Mouse (Mus musculus): ENCODE measurements at regions not wholly inside any gene's neighbourhood (a gene's known extent, or its start where the extent isn't known, plus 50 kb on each side); places are given as distances from the start of the nearest gene placed in this dataset.

DNA sequence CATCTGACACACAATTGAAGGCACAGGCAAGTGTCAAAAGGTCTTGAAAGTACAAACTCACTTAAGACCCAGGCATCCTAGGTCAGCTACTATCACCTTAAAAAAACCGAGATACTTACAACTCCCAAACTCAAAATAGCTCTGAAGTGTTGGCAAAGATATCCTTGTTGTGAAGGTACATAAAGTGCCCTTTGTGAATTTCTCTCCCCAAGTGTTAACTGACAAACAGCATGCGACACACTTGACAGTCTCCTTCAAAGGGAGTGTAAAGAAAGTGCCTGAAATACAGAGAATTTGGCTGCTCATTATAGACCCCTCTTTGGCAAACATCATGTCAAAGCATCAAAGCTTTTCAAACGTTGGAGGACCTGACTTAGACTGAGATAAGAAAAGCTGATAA is 2634.2 kb downstream of the 9330182O14Rik start:
- DNase-seq (ENCODE audit: extremely low read depth) = no peak
- no peaks in the 10 kb centered on the region for H3K27me3 ChIP-seq (replicated peaks)
- in situ Hi-C loops (cut with MboI; ENCODE audit: low pct_ligation_motif_present, low pct_unique_long_range_greater_than_20kb, low sequenced_read_pairs) (no loop called here), dilution Hi-C loops (cut with MboI; ENCODE audit: extremely low pct_ligation_motif_present, extremely low pct_unique_long_range_greater_than_20kb, low sequenced_read_pairs) (no loop called here)
- no peak overlapping the region for H3K4me3 ChIP-seq (replicated peaks in 1 of 3; ENCODE audit: low read depth in 2 of 3, low read length in 2 of 3, poor library complexity in 1 of 3)
- no peaks in the 10 kb centered on the region for H3K79me2 ChIP-seq (replicated peaks; ENCODE audit: control insufficient read depth, extremely low read depth, insufficient read depth, poor library complexity, severe bottlenecking)
- no peak overlapping the region for H3K4me2 ChIP-seq (ENCODE audit: insufficient read depth, low read depth, poor library complexity, severe bottlenecking)
- H3K27ac ChIP-seq (ENCODE audit: insufficient read depth, low read depth) = no peak overlapping the region
- TF ChIP-seq CHD1 (IDR thresholded peaks at IDR 0.05; ENCODE audit: low read depth, low read length) = no peak
- TF ChIP-seq CTCF (conservative IDR thresholded peaks at IDR 0.05 in 1 of 2, IDR thresholded peaks at IDR 0.05 in 1 of 2; ENCODE audit: low read depth in 2 of 2, low read length in 2 of 2) = no peak
- TF ChIP-seq RAD21 (IDR thresholded peaks at IDR 0.05; ENCODE audit: low read depth, low read length) = no peak
- no peak for TF ChIP-seq USF2 (conservative IDR thresholded peaks at IDR 0.05; ENCODE audit: low read depth, low read length)
- no peak for TF ChIP-seq ETS1 (conservative IDR thresholded peaks at IDR 0.05; ENCODE audit: low read depth, low read length)
- no peak for TF ChIP-seq GABPA (IDR thresholded peaks at IDR 0.05; ENCODE audit: insufficient replicate concordance, low read depth, low read length)
- TF ChIP-seq ELF1 (IDR thresholded peaks at IDR 0.05; ENCODE audit: low read depth, low read length) = no peak
- TF ChIP-seq USF1 (IDR thresholded peaks at IDR 0.05; ENCODE audit: low read depth, low read length) = no peak
- no peak for TF ChIP-seq TCF12 (IDR thresholded peaks at IDR 0.05; ENCODE audit: low read depth, low read length)
- H3K9ac ChIP-seq (ENCODE audit: insufficient read depth, low read depth) = no peak overlapping the region
- H3K9me3 ChIP-seq (replicated peaks; ENCODE audit: low read length) = no peaks in the 10 kb centered on the region
- H3K36me3 ChIP-seq (replicated peaks in 1 of 2; ENCODE audit: control insufficient read depth in 1 of 2, insufficient read depth in 1 of 2, low read length in 1 of 2) = no peaks in the 10 kb centered on the region
- H3K4me1 ChIP-seq (ENCODE audit: control insufficient read depth in 1 of 2, insufficient read depth in 2 of 2) = peaks cover 0 to 11% of the 10 kb centered on the region in 2 experiments; a peak in 2 of 4 replicates

DNA sequence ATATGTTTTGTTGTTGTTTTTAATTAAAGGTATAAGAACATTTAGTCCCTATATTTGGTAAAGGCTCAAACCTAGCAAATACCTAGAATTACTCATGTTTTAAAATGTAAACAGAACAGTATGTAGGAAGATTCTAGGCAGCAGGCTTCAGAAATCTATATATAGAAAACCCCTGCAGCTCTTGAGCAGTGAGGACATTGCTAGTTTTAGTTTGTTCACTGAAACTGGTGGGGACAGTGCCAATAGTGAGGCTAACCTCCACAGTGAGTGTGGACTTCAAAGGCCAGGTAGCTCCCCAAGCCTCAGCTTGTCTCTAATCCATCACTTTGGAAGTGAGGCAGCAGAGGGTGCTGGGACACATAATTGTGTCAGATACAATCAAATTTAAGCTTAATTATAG is 2645.7 kb downstream of the 9330182O14Rik start:
- H3K4me2 ChIP-seq (ENCODE audit: insufficient read depth, low read depth, poor library complexity, severe bottlenecking) = no peak overlapping the region
- no peak for TF ChIP-seq ZMIZ1 (IDR thresholded peaks at IDR 0.05; ENCODE audit: low read depth, low read length)
- no peak for TF ChIP-seq ZNF384 (IDR thresholded peaks at IDR 0.05; ENCODE audit: low read depth, low read length)
- no peak for TF ChIP-seq CHD2 (IDR thresholded peaks at IDR 0.05; ENCODE audit: low read length)
- no peak for TF ChIP-seq MEF2A (IDR thresholded peaks at IDR 0.05; ENCODE audit: borderline replicate concordance, low read depth, low read length)
- no peak for TF ChIP-seq USF1 (IDR thresholded peaks at IDR 0.05; ENCODE audit: low read depth, low read length)
- TF ChIP-seq RCOR1 (conservative IDR thresholded peaks at IDR 0.05; ENCODE audit: low read depth, low read length) = no peak
- no peak for DNase-seq (ENCODE audit: extremely low read depth)
- H3K4me1 ChIP-seq (ENCODE audit: control insufficient read depth in 1 of 2, insufficient read depth in 2 of 2) = no peaks in the 10 kb centered on the region
- no peaks in the 10 kb centered on the region for H3K79me2 ChIP-seq (replicated peaks; ENCODE audit: control insufficient read depth, extremely low read depth, insufficient read depth, poor library complexity, severe bottlenecking)
- H3K4me3 ChIP-seq (replicated peaks in 1 of 3; ENCODE audit: low read depth in 2 of 3, low read length in 2 of 3, poor library complexity in 1 of 3) = no peak overlapping the region
- no peaks in the 10 kb centered on the region for H3K27me3 ChIP-seq (replicated peaks)
- H3K36me3 ChIP-seq (replicated peaks in 1 of 2; ENCODE audit: control insufficient read depth in 1 of 2, insufficient read depth in 1 of 2, low read length in 1 of 2) = no peaks in the 10 kb centered on the region
- in situ Hi-C loops (cut with MboI; ENCODE audit: low pct_ligation_motif_present, low pct_unique_long_range_greater_than_20kb, low sequenced_read_pairs) (no loop called here), dilution Hi-C loops (cut with MboI; ENCODE audit: extremely low pct_ligation_motif_present, extremely low pct_unique_long_range_greater_than_20kb, low sequenced_read_pairs) (no loop called here)
- no peaks in the 10 kb centered on the region for H3K9me3 ChIP-seq (replicated peaks; ENCODE audit: low read length)
- H3K9ac ChIP-seq (ENCODE audit: insufficient read depth, low read depth) = no peak overlapping the region
- no peak overlapping the region for H3K27ac ChIP-seq (ENCODE audit: insufficient read depth, low read depth)

DNA sequence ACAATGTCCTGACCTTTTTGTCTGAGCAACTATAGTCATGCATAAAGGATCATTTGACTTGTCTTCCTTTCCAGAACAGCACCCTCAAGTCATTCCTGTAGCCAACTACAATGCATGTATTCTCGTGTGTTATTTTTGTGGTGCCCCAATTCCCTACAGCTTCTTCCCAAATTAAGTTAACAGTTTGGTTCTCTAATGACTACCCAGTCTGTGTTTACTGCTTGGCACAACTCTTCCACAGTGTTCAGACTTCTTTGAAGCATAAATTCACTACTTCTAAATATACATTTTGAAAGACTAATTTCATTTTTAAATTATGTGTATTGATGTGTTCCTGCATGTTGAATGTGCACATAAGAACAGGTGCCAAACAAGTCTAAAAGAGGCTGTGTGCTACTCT is 2667.1 kb downstream of the 9330182O14Rik start:
- in situ Hi-C loops (cut with MboI; ENCODE audit: low pct_ligation_motif_present, low pct_unique_long_range_greater_than_20kb, low sequenced_read_pairs) = no loop called here
- dilution Hi-C loops (cut with MboI; ENCODE audit: extremely low pct_ligation_motif_present, extremely low pct_unique_long_range_greater_than_20kb, low sequenced_read_pairs) = no loop called here
- Histone ChIP-seq H3K9me3 (replicated peaks; ENCODE audit: low read length) (no peaks in the 10 kb centered on the region), H3K9ac (ENCODE audit: insufficient read depth, low read depth) (no peak overlapping the region), H3K4me1 (ENCODE audit: control insufficient read depth in 1 of 2, insufficient read depth in 2 of 2) (no peaks in the 10 kb centered on the region), H3K79me2 (replicated peaks; ENCODE audit: control insufficient read depth, extremely low read depth, insufficient read depth, poor library complexity, severe bottlenecking) (no peaks in the 10 kb centered on the region), H3K36me3 (replicated peaks in 1 of 2; ENCODE audit: control insufficient read depth in 1 of 2, insufficient read depth in 1 of 2, low read length in 1 of 2) (no peaks in the 10 kb centered on the region), H3K4me2 (ENCODE audit: insufficient read depth, low read depth, poor library complexity, severe bottlenecking) (no peak overlapping the region), H3K27ac (ENCODE audit: insufficient read depth, low read depth) (no peak overlapping the region), H3K4me3 (replicated peaks in 1 of 3; ENCODE audit: low read depth in 2 of 3, low read length in 2 of 3, poor library complexity in 1 of 3) (no peak overlapping the region), H3K27me3 (replicated peaks) (no peaks in the 10 kb centered on the region)
- DNase-seq (ENCODE audit: extremely low read depth) = no peak
- TF ChIP-seq CTCF (conservative IDR thresholded peaks at IDR 0.05 in 1 of 2, IDR thresholded peaks at IDR 0.05 in 1 of 2; ENCODE audit: low read depth in 2 of 2, low read length in 2 of 2) (no peak), MAZ (IDR thresholded peaks at IDR 0.05; ENCODE audit: low read depth, low read length) (no peak), BHLHE40 (IDR thresholded peaks at IDR 0.05; ENCODE audit: low read depth, low read length) (no peak), POLR2AphosphoS2 (IDR thresholded peaks at IDR 0.05; ENCODE audit: low read depth, low read length) (no peak), CHD2 (IDR thresholded peaks at IDR 0.05; ENCODE audit: low read length) (no peak), JUND (conservative IDR thresholded peaks at IDR 0.05; ENCODE audit: low read depth, low read length) (no peak), MAFK (IDR thresholded peaks at IDR 0.05; ENCODE audit: insufficient replicate concordance, low read length) (no peak), E2F4 (IDR thresholded peaks at IDR 0.05; ENCODE audit: insufficient replicate concordance, low read depth, low read length) (no peak), ETS1 (conservative IDR thresholded peaks at IDR 0.05; ENCODE audit: low read depth, low read length) (no peak), EP300 (IDR thresholded peaks at IDR 0.05; ENCODE audit: low read length) (no peak), MYC (IDR thresholded peaks at IDR 0.05; ENCODE audit: low read depth, low read length) (no peak), MAX (IDR thresholded peaks at IDR 0.05; ENCODE audit: low read length) (no peak), PAX5 (IDR thresholded peaks at IDR 0.05; ENCODE audit: low read length) (no peak), UBTF (IDR thresholded peaks at IDR 0.05; ENCODE audit: low read depth, low read length) (no peak), TCF12 (IDR thresholded peaks at IDR 0.05; ENCODE audit: low read depth, low read length) (no peak), USF1 (IDR thresholded peaks at IDR 0.05; ENCODE audit: low read depth, low read length) (no peak), NELFE (IDR thresholded peaks at IDR 0.05; ENCODE audit: low read depth, low read length) (no peak)

All from CH12.LX (cell line).